Mouse (Mus musculus) heart, postnatal 0 days (tissue): ENCODE measurements around the gene Col11a1.

Source experiments
- CTCF ChIP-seq: IDR thresholded peaks from 2 replicates; pipeline ENCODE4 v1.5.1; 2016; ENCODE audit warnings: antibody characterized with exemption, control low read depth, low read depth
- EP300 ChIP-seq: IDR thresholded peaks from 2 replicates; pipeline ENCODE4 v1.6.1; 2016; ENCODE audit warnings: antibody characterized with exemption, low read depth

- TF ChIP-seq CTCF (no peak), EP300 (no peak)
Measured at GRCm38 (mm10) chr3:114216105-114216504, 185.8 kb downstream of the Col11a1 start.
